Mouse (Mus musculus): ENCODE measurements around the gene Sbno1. TPM values are rescaled to one million over a fixed set of nuclear protein-coding genes. Genes with fewer than 3 reads are reported as not detected.
"Not testable (repeated sequence)": the region's sequence is repeated elsewhere in the genome, so short reads cannot be mapped to it uniquely, and the experiment has no call there.

Sbno1 gene
- polyA plus RNA-seq (2015; fragmentation: Nextera tagmentation; extraction: Ambion mirVana): 85.9 and 87.2 TPM in 2 replicates

DNA sequence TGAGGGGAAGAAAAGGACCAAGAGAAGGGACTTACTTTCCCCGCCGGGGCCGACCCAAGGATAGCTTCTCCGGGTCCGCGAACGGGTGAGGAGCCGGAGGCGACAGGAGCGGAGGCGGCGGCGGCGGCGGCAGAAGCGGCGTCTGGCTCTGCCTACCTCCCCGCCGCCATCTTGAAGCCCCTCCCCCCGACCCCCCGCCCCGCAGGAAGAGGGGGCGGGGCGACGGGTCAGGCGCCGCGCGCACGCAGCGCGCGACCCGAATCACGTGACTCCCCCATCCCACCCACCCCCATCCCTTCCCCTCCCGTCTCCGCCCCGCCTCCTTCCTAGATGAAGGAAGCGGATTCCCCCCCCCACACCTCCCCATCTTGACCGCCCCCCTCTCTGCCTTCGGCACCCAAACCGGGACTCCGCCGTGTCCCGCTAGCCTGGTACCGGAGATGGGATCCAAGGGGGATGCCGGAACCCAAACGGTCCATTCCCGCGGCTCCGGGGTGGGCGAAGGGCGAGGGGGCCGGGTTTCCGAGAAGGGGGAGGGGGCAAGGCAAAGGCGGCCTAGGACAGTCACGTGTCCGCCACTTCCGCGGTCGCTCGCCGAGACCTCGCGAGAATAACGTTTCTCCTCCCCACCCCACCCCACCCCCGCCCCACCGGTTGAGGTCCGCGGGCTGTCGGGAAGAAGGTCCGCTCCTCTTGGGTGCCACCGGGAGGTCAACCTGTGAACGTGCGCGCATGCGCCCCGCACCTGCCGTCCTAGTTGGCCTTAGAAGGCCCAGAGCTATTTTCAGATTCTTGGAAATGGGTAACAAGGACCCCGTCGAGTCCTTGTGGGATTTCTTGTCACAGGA is at the start of gene Sbno1:
Gene Sbno1, minus strand, starts transcription at position 590 of the 848 bp plus-strand sequence.
- peak within 1 kb of the TSS; percentile 98 for H3K27ac ChIP-seq (replicated peaks)
- WGBS: under 1% methylated on average over 57 of the region's 81 CpGs

DNA sequence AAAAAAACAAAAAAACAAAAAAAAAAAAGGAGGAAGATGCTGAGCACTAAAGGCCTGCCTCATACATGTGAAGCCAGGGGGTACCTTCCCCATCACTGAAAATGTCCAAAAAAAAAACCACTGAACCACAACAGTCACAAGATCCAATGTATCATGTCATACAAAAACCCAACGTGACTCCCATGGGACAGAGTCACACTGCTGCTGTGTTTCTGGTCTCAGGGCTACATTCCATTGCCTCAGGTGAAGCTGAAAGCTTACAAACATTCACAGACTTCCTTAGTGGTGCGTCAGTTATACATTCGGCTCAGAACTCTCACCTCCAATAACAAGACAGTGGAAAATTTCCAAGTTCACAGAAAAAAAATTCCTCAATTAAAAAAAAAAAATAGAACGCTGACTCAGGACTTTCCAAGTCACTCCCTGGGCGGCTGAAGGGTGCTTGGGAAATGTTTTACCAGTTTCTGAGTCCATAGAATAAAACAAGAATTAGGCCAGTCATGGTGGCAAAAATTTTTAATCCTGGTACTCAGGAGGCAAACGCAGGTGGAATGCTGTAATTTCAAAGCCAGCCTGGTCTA is 44.9 kb upstream of the Sbno1 start:
- Histone ChIP-seq H3K9me3 (replicated peaks) (no peaks in the 10 kb centered on the region), H3K4me3 (replicated peaks) (no peak overlapping the region), H3K27ac (replicated peaks) (no peak overlapping the region), H3K27me3 (replicated peaks) (no peaks in the 10 kb centered on the region), H3K36me3 (peaks cover 41% of the 10 kb centered on the region), H3K4me2 (no peak overlapping the region), H3K4me1 (peaks cover 5% of the 10 kb centered on the region), H3K9ac (replicated peaks) (no peak overlapping the region)
- 87% methylated on average over 6 of the region's 6 CpGs for WGBS
- ATAC-seq (ENCODE audit: low FRiP score): no peak

More for the DNA sequence above, at the start of gene Sbno1:
- H3K9ac ChIP-seq (replicated peaks): peak within 1 kb of the TSS; percentile 83
- ATAC-seq (ENCODE audit: low FRiP score): peak; percentile 94
- H3K9me3 ChIP-seq (replicated peaks): no peaks in the 10 kb centered on the region
- H3K4me3 ChIP-seq (replicated peaks): peak within 1 kb of the TSS; percentile 69
- H3K4me1 ChIP-seq: peaks cover 26% of the 10 kb centered on the region
- peaks cover 2% of the 10 kb centered on the region; the same call in 1 of the 2 replicates for H3K36me3 ChIP-seq
- H3K4me2 ChIP-seq: peak within 1 kb of the TSS; percentile 91
- H3K27me3 ChIP-seq (replicated peaks): no peaks in the 10 kb centered on the region

DNA sequence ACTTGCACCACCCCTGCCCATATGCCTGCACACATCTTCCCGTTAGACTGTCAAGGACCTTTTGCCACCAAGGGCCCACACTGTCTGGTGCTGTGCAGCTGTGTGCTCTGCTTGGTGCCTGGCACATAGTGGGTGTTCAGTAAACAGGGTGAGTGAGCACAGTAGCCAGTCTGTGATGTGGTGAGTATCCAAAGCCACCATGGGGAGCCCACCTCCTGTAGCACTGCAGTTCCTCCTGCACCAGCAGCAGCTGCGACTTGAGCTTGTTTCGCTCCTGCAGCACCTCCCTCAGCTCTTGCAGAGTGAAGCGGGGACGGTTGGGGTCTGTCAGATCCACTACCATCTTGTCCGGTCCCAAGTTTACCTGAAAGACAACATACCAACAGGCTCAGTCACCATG is 43.7 kb upstream of the Sbno1 start:
- Histone ChIP-seq H3K27me3 (replicated peaks) (no peaks in the 10 kb centered on the region), H3K4me1 (no peaks in the 10 kb centered on the region), H3K4me3 (replicated peaks) (no peak overlapping the region), H3K9ac (replicated peaks) (no peak overlapping the region), H3K27ac (replicated peaks) (no peak overlapping the region), H3K4me2 (no peak overlapping the region), H3K36me3 (peaks cover 45% of the 10 kb centered on the region), H3K9me3 (replicated peaks) (no peaks in the 10 kb centered on the region)
- 91% methylated on average over 6 of the region's 6 CpGs for WGBS
- ATAC-seq (ENCODE audit: low FRiP score): no peak

DNA sequence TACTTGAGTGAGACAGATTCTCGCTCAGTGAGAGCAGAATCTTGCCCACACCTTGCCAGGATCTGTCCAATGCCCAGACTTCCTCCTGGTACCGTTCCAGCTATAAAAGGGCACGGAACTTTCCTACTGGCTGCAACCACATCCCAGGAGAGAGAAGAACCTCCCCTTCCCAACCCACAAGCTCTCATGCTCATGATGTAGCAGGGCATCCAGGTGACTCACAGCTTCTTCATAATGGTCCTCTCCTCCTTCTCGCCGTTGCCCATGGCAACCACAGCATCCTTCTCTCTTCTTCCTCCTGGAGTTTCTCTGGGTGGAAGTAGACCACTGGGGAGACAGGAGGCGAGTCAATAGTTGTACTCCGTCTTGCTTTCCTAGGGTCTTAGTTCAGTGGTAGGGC is 42.6 kb upstream of the Sbno1 start:
- Histone ChIP-seq H3K27me3 (replicated peaks) (no peaks in the 10 kb centered on the region), H3K9me3 (replicated peaks) (no peaks in the 10 kb centered on the region), H3K27ac (replicated peaks) (no peak overlapping the region), H3K4me3 (replicated peaks) (no peak overlapping the region), H3K36me3 (peaks cover 51% of the 10 kb centered on the region), H3K4me1 (no peaks in the 10 kb centered on the region), H3K4me2 (no peak overlapping the region), H3K9ac (replicated peaks) (no peak overlapping the region)
- no peak for ATAC-seq (ENCODE audit: low FRiP score)
- 95% methylated on average over 7 of the region's 7 CpGs for WGBS

DNA sequence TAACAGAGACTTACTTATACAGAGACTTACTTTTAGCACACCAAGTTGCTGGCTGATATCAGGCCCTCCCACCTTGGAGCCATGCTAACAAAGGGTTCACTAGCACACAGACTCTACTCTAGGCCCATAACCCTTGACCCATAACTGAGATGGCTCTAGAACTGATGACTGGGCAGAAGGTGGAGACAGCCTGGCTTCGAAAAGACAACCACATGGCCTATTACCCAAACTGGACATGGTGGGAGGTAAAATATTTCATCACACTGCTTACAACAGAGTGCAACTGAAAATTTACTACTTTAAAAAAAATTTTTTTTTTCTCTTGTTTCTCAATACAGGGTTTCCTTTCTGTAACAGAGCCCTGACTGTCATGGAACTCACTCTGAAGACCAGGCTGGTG is 42.0 kb upstream of the Sbno1 start:
- no peak overlapping the region for H3K27ac ChIP-seq (replicated peaks)
- no peak for ATAC-seq (ENCODE audit: low FRiP score)
- no peak overlapping the region for H3K4me3 ChIP-seq (replicated peaks)
- H3K4me2 ChIP-seq: no peak overlapping the region
- H3K9me3 ChIP-seq (replicated peaks): no peaks in the 10 kb centered on the region
- no peak overlapping the region for H3K9ac ChIP-seq (replicated peaks)
- no peaks in the 10 kb centered on the region for H3K4me1 ChIP-seq
- H3K36me3 ChIP-seq: peaks cover 57% of the 10 kb centered on the region
- H3K27me3 ChIP-seq (replicated peaks): no peaks in the 10 kb centered on the region
- 96% methylated on average over 1 of the region's 1 CpGs for WGBS

DNA sequence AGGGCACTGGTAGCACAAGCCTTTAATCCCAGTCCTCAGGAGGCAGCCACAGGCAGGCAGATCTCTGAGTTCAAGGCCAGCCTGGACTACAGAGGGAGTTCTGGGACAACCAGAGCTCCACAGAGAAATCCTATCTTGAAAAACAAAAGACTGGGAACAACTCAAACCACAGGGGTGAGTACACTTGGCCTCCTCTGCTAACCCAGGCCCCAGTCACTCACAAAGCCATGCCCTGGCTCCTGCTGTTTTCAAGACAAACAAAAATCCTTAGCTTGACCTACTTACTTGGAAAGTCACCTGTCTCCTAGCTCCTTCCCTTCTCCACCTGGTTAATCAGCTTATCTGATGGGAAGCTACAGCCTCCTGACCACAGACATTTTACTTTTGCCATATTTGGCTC is 39.1 kb upstream of the Sbno1 start:
- no peak for ATAC-seq (ENCODE audit: low FRiP score)
- peaks cover 80% of the 10 kb centered on the region for H3K36me3 ChIP-seq
- no peaks in the 10 kb centered on the region for H3K4me1 ChIP-seq
- no peak overlapping the region for H3K4me3 ChIP-seq (replicated peaks)
- H3K27ac ChIP-seq (replicated peaks): no peak overlapping the region
- no peak overlapping the region for H3K4me2 ChIP-seq
- no peak overlapping the region for H3K9ac ChIP-seq (replicated peaks)
- H3K9me3 ChIP-seq (replicated peaks): no peaks in the 10 kb centered on the region
- no peaks in the 10 kb centered on the region for H3K27me3 ChIP-seq (replicated peaks)

DNA sequence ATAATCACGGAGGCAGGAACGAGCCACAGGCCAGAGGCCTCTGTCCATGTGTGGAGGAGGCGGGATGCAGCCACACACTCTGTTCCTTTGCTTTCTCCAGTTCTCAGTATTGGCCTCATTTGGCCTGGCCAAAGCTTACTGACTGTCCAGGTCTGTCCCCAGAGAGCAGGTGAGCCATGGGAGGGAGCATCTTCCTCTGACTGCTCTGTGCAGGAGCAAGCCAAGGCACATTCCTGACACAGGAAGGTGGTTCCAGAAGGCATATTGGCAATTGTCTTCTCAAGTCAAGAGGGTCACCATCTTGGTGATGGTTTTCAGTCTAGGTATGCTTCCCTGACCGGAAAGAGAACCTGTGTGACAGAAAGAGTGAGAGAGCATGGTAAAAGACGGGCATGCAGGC is 37.7 kb upstream of the Sbno1 start:
- no peak for ATAC-seq (ENCODE audit: low FRiP score)
- Histone ChIP-seq H3K4me3 (replicated peaks) (no peak overlapping the region), H3K36me3 (peaks cover 80% of the 10 kb centered on the region), H3K9ac (replicated peaks) (no peak overlapping the region), H3K9me3 (replicated peaks) (no peaks in the 10 kb centered on the region), H3K4me1 (no peaks in the 10 kb centered on the region), H3K27me3 (replicated peaks) (no peaks in the 10 kb centered on the region), H3K4me2 (no peak overlapping the region), H3K27ac (replicated peaks) (no peak overlapping the region)
- WGBS: 93% methylated on average over 5 of the region's 5 CpGs

DNA sequence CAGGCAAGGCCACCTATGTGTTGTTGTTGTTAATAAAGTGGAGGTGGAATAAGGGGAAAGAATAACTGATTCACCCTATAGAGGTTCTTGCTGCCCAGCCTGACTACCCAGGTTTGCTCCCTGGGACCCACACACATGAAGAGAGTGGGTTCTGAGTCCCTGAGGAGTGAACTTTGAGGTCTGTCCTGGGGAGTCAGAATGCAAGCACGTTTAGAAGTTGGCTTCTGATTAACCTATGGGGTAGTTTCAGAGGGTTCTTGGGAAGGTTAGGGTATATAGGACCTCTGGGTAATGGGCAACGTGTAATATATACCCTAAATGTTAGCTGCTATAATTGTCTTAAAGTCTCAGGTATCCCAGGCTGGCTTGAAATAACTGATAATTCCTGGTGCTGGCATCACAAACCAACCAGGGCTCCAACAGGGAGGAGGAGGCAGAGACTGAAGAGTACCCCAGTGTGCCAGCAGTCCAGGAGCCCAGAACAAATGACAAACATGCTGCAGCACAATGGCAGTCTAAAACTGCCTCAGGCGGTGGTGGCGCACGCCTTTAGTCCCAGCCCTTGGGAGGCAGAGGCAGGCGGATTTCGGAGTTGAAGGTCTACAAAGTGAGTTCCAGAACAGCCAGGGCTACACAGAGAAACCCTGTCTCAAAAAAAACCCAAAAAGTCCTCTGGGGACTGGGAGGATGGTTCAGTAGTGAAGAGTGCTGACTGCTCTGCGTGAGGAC is 36.7 kb upstream of the Sbno1 start:
- H3K27me3 ChIP-seq (replicated peaks): no peaks in the 10 kb centered on the region
- ATAC-seq (ENCODE audit: low FRiP score): no peak
- WGBS: 84% methylated on average over 8 of the region's 8 CpGs
- no peaks in the 10 kb centered on the region for H3K4me1 ChIP-seq
- no peak overlapping the region for H3K9ac ChIP-seq (replicated peaks)
- no peak overlapping the region for H3K4me2 ChIP-seq
- H3K4me3 ChIP-seq (replicated peaks): no peak overlapping the region
- H3K36me3 ChIP-seq: peaks cover 80% of the 10 kb centered on the region
- no peaks in the 10 kb centered on the region for H3K9me3 ChIP-seq (replicated peaks)
- no peak overlapping the region for H3K27ac ChIP-seq (replicated peaks)

DNA sequence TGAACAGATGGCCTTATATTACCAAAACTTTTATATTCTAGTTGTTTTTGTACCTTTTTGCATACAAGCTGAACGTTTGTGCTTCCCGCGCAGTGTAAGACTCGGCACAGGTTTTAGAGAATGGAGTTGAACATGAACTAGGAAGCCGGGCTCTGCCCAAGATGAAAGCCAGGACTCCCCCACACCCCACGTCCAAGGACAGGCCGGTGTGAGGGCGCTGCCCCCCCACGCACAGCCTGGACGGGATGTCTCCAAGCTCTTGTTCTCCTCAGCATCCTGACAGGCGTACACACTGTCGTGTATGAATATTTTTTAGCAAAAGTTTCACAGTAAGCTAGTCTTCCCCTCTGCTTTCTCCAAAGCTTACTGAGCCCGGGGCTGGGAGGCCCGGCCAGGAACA is 35.1 kb upstream of the Sbno1 start:
- peaks cover 81% of the 10 kb centered on the region for H3K36me3 ChIP-seq
- not testable (repeated sequence) for H3K27me3 ChIP-seq (replicated peaks); ATAC-seq (ENCODE audit: low FRiP score); H3K4me1 ChIP-seq; H3K27ac ChIP-seq (replicated peaks); H3K9me3 ChIP-seq (replicated peaks); H3K9ac ChIP-seq (replicated peaks); H3K4me2 ChIP-seq; H3K4me3 ChIP-seq (replicated peaks)
- 94% methylated on average over 14 of the region's 14 CpGs for WGBS

DNA sequence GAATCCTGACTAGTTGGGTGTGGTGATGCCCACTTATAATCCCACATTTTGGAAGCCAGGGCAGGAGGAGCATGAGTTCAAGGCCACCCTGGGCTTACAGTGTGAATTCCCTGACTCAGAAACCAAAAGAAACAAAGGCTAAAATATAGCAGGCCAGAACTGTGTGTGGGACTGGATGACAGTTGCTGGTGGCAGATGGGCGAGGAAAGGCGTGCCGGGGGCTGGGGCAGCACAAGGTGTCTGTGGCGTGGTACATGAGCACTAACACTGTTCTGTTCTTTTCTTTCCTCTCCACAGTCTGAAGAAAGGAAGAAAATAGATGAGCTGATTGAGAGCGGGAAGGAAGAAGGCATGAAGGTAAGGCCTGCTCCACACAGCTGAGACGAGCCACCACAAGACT is 31.0 kb upstream of the Sbno1 start:
- H3K9ac ChIP-seq (replicated peaks): no peak overlapping the region

DNA sequence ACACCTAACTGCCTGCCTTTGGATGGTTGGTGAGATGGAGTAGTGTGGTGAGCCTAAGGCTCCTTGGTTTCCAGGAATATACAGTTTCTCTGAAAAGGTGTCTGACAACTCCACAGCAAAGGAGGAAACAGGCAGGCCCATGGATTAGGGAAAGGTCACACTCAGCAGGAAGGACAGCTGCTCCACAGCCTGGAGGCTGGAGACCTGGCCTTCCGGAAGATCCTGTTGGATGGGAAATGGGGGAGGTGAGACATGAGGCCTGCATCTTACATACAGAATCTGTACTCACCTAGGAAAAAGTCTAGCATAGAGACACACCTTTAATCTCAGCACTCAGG is 28.2 kb upstream of the Sbno1 start:
- ATAC-seq (ENCODE audit: low FRiP score): no peak
- Histone ChIP-seq H3K9ac (replicated peaks) (no peak overlapping the region), H3K4me1 (peaks cover 7% of the 10 kb centered on the region), H3K9me3 (replicated peaks) (no peaks in the 10 kb centered on the region), H3K27ac (replicated peaks) (no peak overlapping the region), H3K4me2 (no peak overlapping the region), H3K36me3 (peaks cover 91% of the 10 kb centered on the region), H3K4me3 (replicated peaks) (no peak overlapping the region), H3K27me3 (replicated peaks) (no peaks in the 10 kb centered on the region)
- 85% methylated on average over 1 of the region's 1 CpGs for WGBS

More for the DNA sequence above, 31.0 kb upstream of the Sbno1 start:
- no peaks in the 10 kb centered on the region for H3K9me3 ChIP-seq (replicated peaks)
- H3K27ac ChIP-seq (replicated peaks): no peak overlapping the region
- H3K36me3 ChIP-seq: peaks cover 88% of the 10 kb centered on the region
- H3K4me1 ChIP-seq: no peaks in the 10 kb centered on the region
- 97% methylated on average over 6 of the region's 6 CpGs for WGBS
- H3K4me2 ChIP-seq: no peak overlapping the region
- H3K27me3 ChIP-seq (replicated peaks): no peaks in the 10 kb centered on the region
- no peak overlapping the region for H3K4me3 ChIP-seq (replicated peaks)
- ATAC-seq (ENCODE audit: low FRiP score): no peak

Data from neural tube, embryonic 15.5 days (tissue).